Mouse (Mus musculus) monocyte, adult 5-6 weeks (primary cell): ENCODE measurements around the gene Efcab5. TPM values are rescaled to one million over a fixed set of nuclear protein-coding genes. Genes with fewer than 3 reads are reported as not detected.
"Not testable (repeated sequence)": the region's sequence is repeated elsewhere in the genome, so short reads cannot be mapped to it uniquely, and the experiment has no call there.

ENCODE experiments used
- ATAC-seq: fragments of 153-309, 156-312 bp; replicated peaks from 2 replicates; pipeline ENCODE4 v1.8.0; 2017; ENCODE audit warnings: mild to moderate bottlenecking; ENCODE audit not compliant: low TSS enrichment, insufficient number of reproducible peaks, severe bottlenecking, poor library complexity, low FRiP score
- total RNA-seq: library from RNA; stranded (forward); fragments of 200-1000, 200-491, 200-594 nt; gene quantifications from 3 replicates; pipeline ENCODE4 v1.2.3, GENCODE M21; 2017

The Efcab5 gene
- total RNA-seq, 1 experiment from 2014 or later, result 2.4 TPM

- ATAC-seq, result no peak
Measured at GRCm38 (mm10) chr11:77108442-77108841, 80.3 kb downstream of the Efcab5 start.

GRCm38 (mm10) chr11:77107872-77108271 lies 80.9 kb downstream of the Efcab5 start:
- not testable (repeated sequence) for ATAC-seq

- ATAC-seq, result no peak
Measured at GRCm38 (mm10) chr11:77106961-77107360, 81.8 kb downstream of the Efcab5 start.

GRCm38 (mm10) chr11:77100137-77100937 lies 88.4 kb downstream of the Efcab5 start:
- ATAC-seq, result peak; percentile 79

- ATAC-seq, result no peak
Measured at GRCm38 (mm10) chr11:77098332-77098972, 90.3 kb downstream of the Efcab5 start.

GRCm38 (mm10) chr11:77096991-77097390 lies 91.8 kb downstream of the Efcab5 start:
- ATAC-seq, result no peak

GRCm38 (mm10) chr11:77096581-77096980 lies 92.2 kb downstream of the Efcab5 start:
- ATAC-seq, result no peak

- no peak for ATAC-seq
Measured at GRCm38 (mm10) chr11:77095206-77095605, 93.6 kb downstream of the Efcab5 start.

- no peak for ATAC-seq
Measured at GRCm38 (mm10) chr11:77094136-77094535, 94.6 kb downstream of the Efcab5 start.

- 0 out of 2 replicates have a peak, but pooled peaks have one; percentile 56 for ATAC-seq
Measured at GRCm38 (mm10) chr11:77093208-77093607, 95.6 kb downstream of the Efcab5 start.

GRCm38 (mm10) chr11:77089162-77089561 lies 99.6 kb downstream of the Efcab5 start:
- no peak for ATAC-seq

- no peak for ATAC-seq
Measured at GRCm38 (mm10) chr11:77087004-77087403, 101.8 kb downstream of the Efcab5 start.

- no peak for ATAC-seq
Measured at GRCm38 (mm10) chr11:77084001-77084682, 104.6 kb downstream of the Efcab5 start.

GRCm38 (mm10) chr11:77079361-77079760 lies 109.4 kb downstream of the Efcab5 start:
- ATAC-seq, result no peak

- ATAC-seq, result peak; percentile 100
Measured at GRCm38 (mm10) chr11:77078273-77079134, 110.3 kb downstream of the Efcab5 start, which contains the start of gene Nsrp1. Nsrp1 (minus strand) TSS chr11:77078435.

- 0 out of 2 replicates have a peak, but pooled peaks have one; percentile 3 for ATAC-seq
Measured at GRCm38 (mm10) chr11:77077792-77078191, 111.0 kb downstream of the Efcab5 start.

- ATAC-seq, result not testable (repeated sequence)
Measured at GRCm38 (mm10) chr11:77077331-77077730, 111.4 kb downstream of the Efcab5 start.

GRCm38 (mm10) chr11:77070721-77071120 lies 118.0 kb downstream of the Efcab5 start:
- ATAC-seq, result no peak
